Mouse (Mus musculus): ENCODE data around the gene Enpp6. TPM values are rescaled to one million over a fixed set of nuclear protein-coding genes. Genes with fewer than 3 reads are reported as not detected.

The Enpp6 gene
- total and polyA plus RNA-seq, 3 experiments = 2.9 to 5.9 (median 3.5) TPM

GRCm38 (mm10) chr8:46982770-46983169 lies 3.9 kb upstream of the Enpp6 start:
- 30% methylated on average over 4 of the region's 4 CpGs for WGBS
- peaks cover 11% of the 10 kb centered on the region for H3K36me3 ChIP-seq (ENCODE audit: control insufficient read depth, insufficient read depth, low read length)
- no peak overlapping the region for H3K4me3 ChIP-seq
- H3K4me1 ChIP-seq (ENCODE audit: control insufficient read depth, insufficient read depth, low read length) = peaks cover 10% of the 10 kb centered on the region
- peak; percentile 60 to 73 for DNase-seq
- H3K27ac ChIP-seq = peak overlapping the region; percentile 69
- TF ChIP-seq CTCF (IDR thresholded peaks at IDR 0.05) = no peak
- peak; percentile 89 for TF ChIP-seq EP300 (IDR thresholded peaks at IDR 0.05; ENCODE audit: insufficient read depth, low read depth, low read length)
- H3K79me2 ChIP-seq (replicated peaks; ENCODE audit: control insufficient read depth, insufficient read depth, low read length) = no peaks in the 10 kb centered on the region
- H3K9ac ChIP-seq (ENCODE audit: low read depth, low read length) = no peak overlapping the region
- intact Hi-C loops (cut with DNase I) = no loop called here
- no peaks in the 10 kb centered on the region for H3K27me3 ChIP-seq (ENCODE audit: control insufficient read depth, insufficient read depth, low read length)

- no peaks in the 10 kb centered on the region for H3K27me3 ChIP-seq (ENCODE audit: control insufficient read depth, insufficient read depth, low read length)
- H3K4me1 ChIP-seq (ENCODE audit: control insufficient read depth, insufficient read depth, low read length) = peaks cover 10% of the 10 kb centered on the region
- intact Hi-C loops (cut with DNase I) = no loop called here
- H3K36me3 ChIP-seq (ENCODE audit: control insufficient read depth, insufficient read depth, low read length) = peaks cover 8% of the 10 kb centered on the region
- H3K27ac ChIP-seq = 0 out of 2 replicates have a peak overlapping the region, but pooled peaks have one; percentile 6
- H3K4me3 ChIP-seq = no peak overlapping the region
- peak overlapping the region; percentile 24; the same call in 1 of the 2 replicates for H3K9ac ChIP-seq (ENCODE audit: low read depth, low read length)
- H3K79me2 ChIP-seq (replicated peaks; ENCODE audit: control insufficient read depth, insufficient read depth, low read length) = no peaks in the 10 kb centered on the region
- no peak for TF ChIP-seq EP300 (IDR thresholded peaks at IDR 0.05; ENCODE audit: insufficient read depth, low read depth, low read length)
- no peak for TF ChIP-seq POLR2A (IDR thresholded peaks at IDR 0.05; ENCODE audit: insufficient read depth, low read depth, low read length)
- TF ChIP-seq CTCF (IDR thresholded peaks at IDR 0.05) = no peak
- 40% methylated on average over 11 of the region's 11 CpGs for WGBS
- no peak for DNase-seq
Observed at GRCm38 (mm10) chr8:46984647-46985046, 2.0 kb upstream of the Enpp6 start.

GRCm38 (mm10) chr8:46988366-46988765 lies 1.7 kb downstream of the Enpp6 start:
- Histone ChIP-seq H3K36me3 (ENCODE audit: control insufficient read depth, insufficient read depth, low read length) (no peaks in the 10 kb centered on the region), H3K27me3 (ENCODE audit: control insufficient read depth, insufficient read depth, low read length) (no peaks in the 10 kb centered on the region), H3K9ac (ENCODE audit: low read depth, low read length) (no peak overlapping the region), H3K27ac (no peak overlapping the region), H3K4me1 (ENCODE audit: control insufficient read depth, insufficient read depth, low read length) (peaks cover 7% of the 10 kb centered on the region), H3K79me2 (replicated peaks; ENCODE audit: control insufficient read depth, insufficient read depth, low read length) (no peaks in the 10 kb centered on the region), H3K4me3 (no peak overlapping the region)
- no peak for DNase-seq
- no peak for TF ChIP-seq EP300 (IDR thresholded peaks at IDR 0.05; ENCODE audit: insufficient read depth, low read depth, low read length)
- TF ChIP-seq CTCF (IDR thresholded peaks at IDR 0.05) = no peak
- TF ChIP-seq POLR2A (IDR thresholded peaks at IDR 0.05; ENCODE audit: insufficient read depth, low read depth, low read length) = no peak
- intact Hi-C loops (cut with DNase I) = no loop called here
- 52% methylated on average over 6 of the region's 6 CpGs for WGBS

GRCm38 (mm10) chr8:46991081-46991480 lies 4.4 kb downstream of the Enpp6 start:
- no peak for TF ChIP-seq EP300 (IDR thresholded peaks at IDR 0.05; ENCODE audit: insufficient read depth, low read depth, low read length)
- TF ChIP-seq CTCF (IDR thresholded peaks at IDR 0.05) = no peak
- no peak for TF ChIP-seq POLR2A (IDR thresholded peaks at IDR 0.05; ENCODE audit: insufficient read depth, low read depth, low read length)

GRCm38 (mm10) chr8:46992579-46992978 lies 5.9 kb downstream of the Enpp6 start:
- DNase-seq = no peak
- no peaks in the 10 kb centered on the region for H3K36me3 ChIP-seq (ENCODE audit: control insufficient read depth, insufficient read depth, low read length)
- H3K4me3 ChIP-seq = no peak overlapping the region
- no peak overlapping the region for H3K9ac ChIP-seq (ENCODE audit: low read depth, low read length)
- TF ChIP-seq CTCF (IDR thresholded peaks at IDR 0.05) (no peak), POLR2A (IDR thresholded peaks at IDR 0.05; ENCODE audit: insufficient read depth, low read depth, low read length) (no peak), EP300 (IDR thresholded peaks at IDR 0.05; ENCODE audit: insufficient read depth, low read depth, low read length) (no peak)
- 85% methylated on average over 9 of the region's 9 CpGs for WGBS
- H3K4me1 ChIP-seq (ENCODE audit: control insufficient read depth, insufficient read depth, low read length) = peaks cover 4% of the 10 kb centered on the region
- intact Hi-C loops (cut with DNase I) = no loop called here
- no peaks in the 10 kb centered on the region for H3K27me3 ChIP-seq (ENCODE audit: control insufficient read depth, insufficient read depth, low read length)
- H3K27ac ChIP-seq = no peak overlapping the region
- H3K79me2 ChIP-seq (replicated peaks; ENCODE audit: control insufficient read depth, insufficient read depth, low read length) = no peaks in the 10 kb centered on the region

More at GRCm38 (mm10) chr8:46991081-46991480, 4.4 kb downstream of the Enpp6 start:
- Histone ChIP-seq H3K4me3 (no peak overlapping the region), H3K9ac (ENCODE audit: low read depth, low read length) (no peak overlapping the region), H3K27ac (no peak overlapping the region), H3K27me3 (ENCODE audit: control insufficient read depth, insufficient read depth, low read length) (no peaks in the 10 kb centered on the region), H3K4me1 (ENCODE audit: control insufficient read depth, insufficient read depth, low read length) (peaks cover 4% of the 10 kb centered on the region), H3K79me2 (replicated peaks; ENCODE audit: control insufficient read depth, insufficient read depth, low read length) (no peaks in the 10 kb centered on the region), H3K36me3 (ENCODE audit: control insufficient read depth, insufficient read depth, low read length) (no peaks in the 10 kb centered on the region)
- no peak for DNase-seq
- 37% methylated on average over 5 of the region's 5 CpGs for WGBS
- intact Hi-C loops (cut with DNase I) = no loop called here

GRCm38 (mm10) chr8:46995931-46996664 lies 9.4 kb downstream of the Enpp6 start:
- DNase-seq = no peak
- TF ChIP-seq POLR2A (IDR thresholded peaks at IDR 0.05; ENCODE audit: insufficient read depth, low read depth, low read length) (no peak), CTCF (IDR thresholded peaks at IDR 0.05) (no peak), EP300 (IDR thresholded peaks at IDR 0.05; ENCODE audit: insufficient read depth, low read depth, low read length) (no peak)
- H3K79me2 ChIP-seq (replicated peaks; ENCODE audit: control insufficient read depth, insufficient read depth, low read length) = no peaks in the 10 kb centered on the region
- H3K27ac ChIP-seq = no peak overlapping the region
- intact Hi-C loops (cut with DNase I) = no loop called here
- 55% methylated on average over 9 of the region's 9 CpGs for WGBS
- no peaks in the 10 kb centered on the region for H3K36me3 ChIP-seq (ENCODE audit: control insufficient read depth, insufficient read depth, low read length)
- H3K4me3 ChIP-seq = no peak overlapping the region
- H3K27me3 ChIP-seq (ENCODE audit: control insufficient read depth, insufficient read depth, low read length) = no peaks in the 10 kb centered on the region
- H3K4me1 ChIP-seq (ENCODE audit: control insufficient read depth, insufficient read depth, low read length) = peaks cover 2% of the 10 kb centered on the region
- no peak overlapping the region for H3K9ac ChIP-seq (ENCODE audit: low read depth, low read length)

Measured in heart, adult 2 months (tissue).